18 mouse cellular contexts compared by ENCODE assay signal in genomic region chr6:100708996-100709395, GRCm38 (mm10). TPM values are rescaled to one million over a fixed set of nuclear protein-coding genes. Genes with fewer than 3 reads are reported as not detected.
DNase-seq lines count a peak whose midpoint lies in the region; ATAC-seq and TF ChIP-seq lines count a peak whose summit lies in the region.
"Had no signal": no experiment of that assay in that cellular context is flagged by ENCODE, and none has a peak within 500 bp of the region (broad histone marks: within the 10 kb centered on the region; RNA-seq: fewer than 3 reads in every experiment).

No protein-coding gene starts in this region.

- ATAC-seq in cerebellum, adult (ENCODE audit: insufficient number of reproducible peaks, low FRiP score, low TSS enrichment): no peak
- ATAC-seq in intestine, embryonic 14.5 days (replicated peaks; ENCODE audit: low FRiP score, low TSS enrichment, low read depth): no peak
- ATAC-seq in intestine, postnatal 0 days: no peak
- ATAC-seq: activated CD4-positive, CD25-positive, alpha-beta regulatory T cell, adult 4 months had no signal

- H3K4me3 ChIP-seq in intestine, embryonic 14.5 days (ENCODE audit: low read depth, low read length): no peak overlapping the region
- H3K4me3 ChIP-seq in intestine, postnatal 0 days (ENCODE audit: low read depth, low read length): no peak overlapping the region
- H3K4me3 ChIP-seq in hindbrain, embryonic 10.5 days: no peak overlapping the region
- H3K4me3 ChIP-seq: heart, embryonic 12.5 days; hindbrain, embryonic 15.5 days; limb, embryonic 10.5 days; neural tube, embryonic 13.5 days had no signal

- WGBS in intestine, embryonic 14.5 days: 78% methylated on average over 9 of the region's 9 CpGs
- 77% methylated on average over 9 of the region's 9 CpGs for WGBS in intestine, postnatal 0 days
- 83% methylated on average over 9 of the region's 9 CpGs for WGBS in hindbrain, embryonic 10.5 days

- no peak overlapping the region for H3K27ac ChIP-seq in intestine, embryonic 14.5 days (ENCODE audit: low read depth)
- no peak overlapping the region for H3K27ac ChIP-seq in intestine, postnatal 0 days (ENCODE audit: low read depth, low read length)
- no peak overlapping the region for H3K27ac ChIP-seq in hindbrain, embryonic 10.5 days
- H3K27ac ChIP-seq: hindbrain, embryonic 15.5 days; limb, embryonic 10.5 days; neural tube, embryonic 13.5 days; stomach, postnatal 0 days had no signal

- H3K27me3 ChIP-seq in intestine, embryonic 14.5 days (replicated peaks; ENCODE audit: control insufficient read depth, insufficient read depth, low read length): peaks cover 19% of the 10 kb centered on the region
- H3K27me3 ChIP-seq in intestine, postnatal 0 days (replicated peaks; ENCODE audit: control insufficient read depth, insufficient read depth, low read length): peaks cover 23% of the 10 kb centered on the region
- peaks cover 47% of the 10 kb centered on the region for H3K27me3 ChIP-seq in hindbrain, embryonic 10.5 days (ENCODE audit: insufficient read depth, poor library complexity, severe bottlenecking)
- H3K27me3 ChIP-seq: Patski had no signal

- H3K36me3 ChIP-seq in intestine, embryonic 14.5 days (ENCODE audit: control insufficient read depth, insufficient read depth, low read length): no peaks in the 10 kb centered on the region
- H3K36me3 ChIP-seq in intestine, postnatal 0 days (ENCODE audit: control insufficient read depth, insufficient read depth): no peaks in the 10 kb centered on the region
- H3K36me3 ChIP-seq in hindbrain, embryonic 10.5 days: no peaks in the 10 kb centered on the region
- H3K36me3 ChIP-seq: heart, embryonic 12.5 days; hindbrain, embryonic 15.5 days; limb, embryonic 10.5 days; neural tube, embryonic 13.5 days had no signal

- H3K9ac ChIP-seq in intestine, embryonic 14.5 days (ENCODE audit: low read length): no peak overlapping the region
- H3K9ac ChIP-seq in intestine, postnatal 0 days (ENCODE audit: low read depth, low read length): no peak overlapping the region
- H3K9ac ChIP-seq: heart, embryonic 12.5 days; hindbrain, embryonic 15.5 days; neural tube, embryonic 13.5 days had no signal

- peak; percentile 44 to 50 for DNase-seq in cerebellum, postnatal 10 days
- DNase-seq in intestine, embryonic 14.5 days (ENCODE audit: low spot score): peak; percentile 38
- peak; percentile 20 for DNase-seq in right cerebral cortex, postnatal 4 days
- no peak for DNase-seq in right cerebral cortex, adult 18-20 months
- no peak for DNase-seq in frontal cortex, postnatal 14 days (ENCODE audit: low spot score in 2 of 2)
- DNase-seq in hindbrain, embryonic 10.5 days (ENCODE audit: low spot score): no peak
- DNase-seq: cerebellum, adult 9-10 months; right cerebral cortex, postnatal 25 days had no signal

- H3K4me2 ChIP-seq in intestine, embryonic 14.5 days (ENCODE audit: low read length): no peak overlapping the region
- H3K4me2 ChIP-seq in intestine, postnatal 0 days (replicated peaks; ENCODE audit: low read depth): no peak overlapping the region
- H3K4me2 ChIP-seq: heart, embryonic 12.5 days; hindbrain, embryonic 15.5 days; liver, embryonic 11.5 days; neural tube, embryonic 13.5 days had no signal

- no peak for TF ChIP-seq CTCF in intestine, postnatal 0 days (IDR thresholded peaks at IDR 0.05; ENCODE audit: low read depth)

- H3K9me3 ChIP-seq in intestine, embryonic 14.5 days (ENCODE audit: control insufficient read depth, low read length): no peaks in the 10 kb centered on the region
- no peaks in the 10 kb centered on the region for H3K9me3 ChIP-seq in intestine, postnatal 0 days (ENCODE audit: control insufficient read depth)
- H3K9me3 ChIP-seq in hindbrain, embryonic 10.5 days: no peaks in the 10 kb centered on the region
- H3K9me3 ChIP-seq: heart, embryonic 12.5 days; hindbrain, embryonic 15.5 days; limb, embryonic 10.5 days; neural tube, embryonic 13.5 days had no signal

- peaks cover 4% of the 10 kb centered on the region; the same call in 1 of the 2 replicates for H3K4me1 ChIP-seq in intestine, embryonic 14.5 days (replicated peaks; ENCODE audit: control insufficient read depth, insufficient read depth, low read length)
- peaks cover 4% of the 10 kb centered on the region; the same call in 1 of the 2 replicates for H3K4me1 ChIP-seq in intestine, postnatal 0 days (replicated peaks; ENCODE audit: control insufficient read depth, insufficient read depth, low read length)
- peaks cover 33% of the 10 kb centered on the region for H3K4me1 ChIP-seq in hindbrain, embryonic 10.5 days (replicated peaks)

RNA-seq across cellular contexts. Expression of gene Gxylt2, which starts 4.5 kb away (rescaled TPM):
- polyA plus RNA-seq in intestine, embryonic 14.5 days (2014; fragmentation: Nextera tagmentation; extraction: Ambion mirVana): 1.2 and 1.4 TPM in 2 replicates
- 0.12 and 0.26 TPM in 2 replicates for polyA plus RNA-seq in intestine, postnatal 0 days (2015; fragmentation: Nextera tagmentation; extraction: Ambion mirVana)
- 2.4 and 3.1 TPM in 2 replicates for polyA plus RNA-seq in hindbrain, embryonic 10.5 days (2016; fragmentation: Nextera tagmentation; extraction: Ambion mirVana)

RNA-seq across cellular contexts. Expression of gene Shq1, which starts 38.0 kb away (rescaled TPM):
- 16.6 and 18.6 TPM in 2 replicates for polyA plus RNA-seq in intestine, embryonic 14.5 days (2014; fragmentation: Nextera tagmentation; extraction: Ambion mirVana)
- 4.8 and 5.8 TPM in 2 replicates for polyA plus RNA-seq in intestine, postnatal 0 days (2015; fragmentation: Nextera tagmentation; extraction: Ambion mirVana)
- polyA plus RNA-seq in hindbrain, embryonic 10.5 days (2016; fragmentation: Nextera tagmentation; extraction: Ambion mirVana): 19.1 and 21.2 TPM in 2 replicates

Comparison
In these comparisons a context has a peak if more than half of its experiments do, and no peak if none do; other contexts are left out.
1. DNase-seq: peak in cerebellum, postnatal 10 days (2 of 2), intestine, embryonic 14.5 days (single experiment) and right cerebral cortex, postnatal 4 days (single experiment); none in right cerebral cortex, adult 18-20 months (single experiment), frontal cortex, postnatal 14 days (0 of 2) and hindbrain, embryonic 10.5 days (single experiment).